Mouse (Mus musculus) B cell, adult 2 months (primary cell): ENCODE data around the gene Gm45711.
A peak's percentile ranks its signal among the peaks of the same experiment; 100 is the strongest.

Source experiments
- DNase-seq, 2 experiments: peaks; one replicate each; pipeline ENCODE4 v3.0.0; 2022

Gm45711 gene

GRCm38 (mm10) chr8:104234573-104234972, 75.3 kb downstream of the Gm45711 start:
- no peak for DNase-seq

- peak; percentile 32 to 34 for DNase-seq
These were observed 77.0 kb downstream of the Gm45711 start for GRCm38 (mm10) chr8:104232919-104233318.

DNA sequence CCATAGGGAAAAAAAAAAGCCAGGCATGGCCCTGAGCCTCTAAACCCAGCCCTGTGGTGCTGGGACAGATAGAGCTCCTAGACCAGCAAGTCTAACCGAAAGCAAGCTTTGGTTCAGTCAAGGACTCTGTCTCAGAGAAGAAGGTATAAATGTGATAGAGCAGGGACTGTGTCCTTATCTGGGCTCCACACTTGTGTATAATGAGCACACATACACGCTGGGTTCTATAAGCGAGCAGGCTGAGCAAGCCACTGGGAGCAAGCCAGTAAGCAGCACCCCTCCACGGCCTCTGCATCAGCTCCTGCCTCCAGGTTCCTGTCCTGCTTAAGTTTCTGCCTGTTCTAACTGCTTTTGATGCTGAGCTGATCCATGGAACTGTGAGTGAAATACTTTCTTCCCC, 77.8 kb downstream of the Gm45711 start:
- DNase-seq, result no peak
